Mouse (Mus musculus) lung, adult 2 months (tissue): ENCODE measurements around the gene Ccdc182.

Experiments
- CTCF ChIP-seq: fragments of 200-500 bp; IDR thresholded peaks from 2 replicates; pipeline ENCODE4 v1.5.1; 2011; ENCODE audit warnings: mild to moderate bottlenecking, low read length, control low read depth; ENCODE audit not compliant: insufficient read depth
- POLR2A ChIP-seq: fragments of 200-500 bp; IDR thresholded peaks from 2 replicates; pipeline ENCODE4 v1.6.1; 2011; ENCODE audit warnings: low read depth, mild to moderate bottlenecking, control low read depth, low read length, borderline replicate concordance; ENCODE audit errors: extremely low read depth

GRCm38 (mm10) chr11:88253514-88254167 is 40.2 kb upstream of the Ccdc182 start:
- no peak for TF ChIP-seq CTCF
- no peak for TF ChIP-seq POLR2A
